Mouse (Mus musculus) cerebellum, adult 8-10 months (tissue): Measurements from ENCODE around the gene Rasa4.
A peak's percentile ranks its signal among the peaks of the same experiment; 100 is the strongest.
"Not testable (repeated sequence)": the region's sequence is repeated elsewhere in the genome, so short reads cannot be mapped to it uniquely, and the experiment has no call there.

Experiments
- DNase-seq: peaks from one replicate; pipeline ENCODE4 v3.0.0; 2022

Gene Rasa4

DNA sequence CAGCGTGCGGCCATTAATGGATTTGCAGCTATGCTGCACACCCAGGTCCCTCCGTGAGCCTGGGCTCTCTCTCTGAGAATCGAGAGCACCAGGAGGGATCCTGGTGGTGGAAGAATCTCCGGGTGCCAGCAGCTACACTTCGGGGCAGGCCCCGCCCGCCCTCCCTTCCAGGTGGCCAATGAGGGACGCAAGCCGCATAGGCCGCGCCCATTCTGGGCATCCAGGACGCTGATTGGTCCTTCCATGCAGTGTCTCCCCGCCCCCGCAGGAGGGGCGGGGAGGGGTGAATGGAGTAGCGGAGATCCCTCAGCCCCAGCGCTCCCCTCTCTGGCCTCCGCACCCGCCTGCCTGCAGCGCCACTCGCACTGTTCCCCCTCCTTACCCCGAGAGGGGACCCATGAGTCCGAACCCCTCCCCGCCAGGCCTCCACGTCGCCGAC lies at the start of gene Rasa4:
Gene Rasa4, plus strand, starts transcription at position 248 of the 439 bp plus-strand sequence.
- DNase-seq: peak; percentile 92

DNA sequence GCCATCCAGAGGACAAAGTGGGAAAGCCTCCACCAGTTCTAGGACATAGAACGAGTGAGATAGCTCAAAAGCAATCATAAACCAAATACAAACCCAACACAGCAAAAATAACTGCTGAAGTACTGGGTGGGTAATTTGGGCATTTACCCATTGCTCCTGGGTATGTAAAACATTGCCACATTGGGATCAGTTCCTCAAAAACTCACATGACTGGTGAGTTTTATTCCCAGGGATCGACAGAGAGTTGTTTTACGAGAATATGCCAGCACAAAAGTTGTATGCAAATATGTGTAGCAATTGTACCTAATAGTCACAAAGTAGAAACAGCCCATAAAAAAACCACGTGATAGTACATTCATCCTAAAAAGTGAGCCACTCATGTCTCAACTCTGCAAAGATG lies 48.8 kb upstream of the Rasa4 start:
- no peak for DNase-seq

DNA sequence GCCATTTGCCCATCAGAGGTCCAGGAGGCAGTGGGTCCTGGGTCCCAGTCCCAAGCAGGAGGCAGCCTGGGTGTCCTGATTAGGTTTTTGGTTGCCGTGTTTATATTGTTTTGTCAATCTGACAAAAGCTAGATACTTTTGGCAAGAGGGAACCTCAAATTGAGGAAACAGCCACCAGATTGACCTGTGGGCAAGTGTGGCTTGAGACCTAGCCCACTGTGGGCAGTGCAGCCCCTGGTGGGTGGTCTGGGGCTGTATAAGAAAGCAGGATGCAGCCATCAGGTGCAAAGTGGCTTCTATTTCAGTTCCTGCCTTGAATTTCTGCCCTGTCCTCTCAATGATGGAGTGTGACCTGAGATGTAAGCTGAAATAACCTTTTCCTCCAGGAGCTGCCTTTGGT lies 48.4 kb upstream of the Rasa4 start:
- no peak for DNase-seq

DNA sequence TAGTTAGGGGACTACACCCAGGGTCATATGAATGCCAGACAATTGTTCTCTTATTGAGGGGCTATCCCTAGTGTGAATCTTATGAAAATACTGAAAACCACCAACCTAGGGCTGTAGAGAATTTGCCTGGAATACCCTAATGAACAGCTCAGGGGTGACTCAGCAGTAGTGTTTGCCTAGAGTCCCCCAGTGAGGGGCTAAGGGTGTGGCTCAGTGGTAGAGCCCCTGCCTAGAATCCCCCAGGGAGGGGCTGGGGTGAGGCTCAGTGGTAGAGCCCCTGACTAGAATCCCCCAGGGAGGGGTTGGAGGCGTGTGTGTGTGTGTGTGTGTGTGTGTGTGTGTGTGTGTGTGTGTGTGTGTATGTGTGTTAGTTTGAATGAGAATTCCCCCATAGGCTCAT lies 47.0 kb upstream of the Rasa4 start:
- DNase-seq: no peak

DNA sequence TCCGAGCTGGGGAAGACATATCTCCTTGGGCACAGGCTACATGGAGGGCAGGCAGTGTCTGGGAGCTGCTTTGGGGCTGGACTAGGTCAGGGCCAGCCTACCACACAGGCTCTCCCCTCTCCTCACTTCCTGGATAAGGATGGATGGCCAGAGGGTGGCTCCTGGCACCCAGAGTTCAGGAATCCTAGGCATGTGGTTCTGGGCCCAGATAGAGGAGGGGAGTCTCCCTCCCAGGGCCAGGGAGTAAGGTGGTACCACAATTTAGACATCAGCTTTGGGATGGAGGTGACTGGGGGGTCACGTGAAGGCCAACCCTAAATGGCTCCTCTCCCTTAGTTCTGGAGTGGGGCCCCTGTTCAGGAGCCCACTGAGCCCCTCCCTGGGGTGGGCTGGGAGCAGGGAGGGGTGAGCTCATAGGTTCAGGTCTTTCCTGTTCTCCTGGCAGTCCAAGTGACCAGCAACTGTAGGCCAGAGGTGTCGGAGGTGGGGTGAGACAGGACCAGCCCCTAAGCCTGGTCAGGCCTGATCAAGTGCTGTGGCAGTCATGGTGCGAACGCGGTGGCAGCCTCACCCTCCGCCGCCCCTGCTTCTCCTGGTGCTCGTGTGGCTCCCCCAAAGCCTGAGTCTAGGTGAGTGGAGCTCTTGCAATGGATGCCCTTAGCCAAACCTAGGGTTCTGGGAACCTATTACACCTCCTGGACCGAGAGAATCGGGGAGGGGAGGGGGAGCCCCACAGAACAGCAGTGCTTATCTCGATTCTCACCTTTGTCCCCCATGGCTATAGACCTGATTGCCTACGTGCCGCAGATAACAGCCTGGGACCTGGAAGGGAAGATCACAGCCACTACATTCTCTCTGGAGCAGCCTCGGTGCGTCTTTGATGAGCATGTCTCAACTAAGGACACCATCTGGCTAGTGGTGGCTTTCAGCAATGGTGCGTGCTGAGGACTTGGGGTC lies 45.2 kb upstream of the Rasa4 start, which contains the start of gene Upk3b:
Gene Upk3b, plus strand, starts transcription at position 239 of the 957 bp plus-strand sequence.
- DNase-seq: no peak

DNA sequence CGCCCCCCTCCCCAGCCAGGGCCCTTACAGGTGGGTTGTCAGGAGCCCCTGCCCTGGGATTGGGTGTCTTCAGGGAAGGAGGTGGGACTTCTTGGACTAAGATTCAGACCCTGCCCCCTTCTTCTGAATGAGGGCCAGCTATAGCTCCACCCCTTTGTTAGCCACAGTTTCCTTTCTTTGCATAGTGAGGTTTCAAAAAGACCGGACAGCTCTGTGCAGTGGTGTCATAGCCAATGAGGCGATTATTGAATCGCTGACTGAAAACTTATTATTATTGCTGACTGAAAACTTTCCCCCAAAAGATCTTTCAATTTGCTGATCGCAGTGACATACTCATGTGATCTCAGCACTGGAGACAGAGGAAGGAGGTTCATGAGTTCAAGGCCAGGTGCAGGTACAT lies 43.5 kb upstream of the Rasa4 start:
- no peak for DNase-seq

DNA sequence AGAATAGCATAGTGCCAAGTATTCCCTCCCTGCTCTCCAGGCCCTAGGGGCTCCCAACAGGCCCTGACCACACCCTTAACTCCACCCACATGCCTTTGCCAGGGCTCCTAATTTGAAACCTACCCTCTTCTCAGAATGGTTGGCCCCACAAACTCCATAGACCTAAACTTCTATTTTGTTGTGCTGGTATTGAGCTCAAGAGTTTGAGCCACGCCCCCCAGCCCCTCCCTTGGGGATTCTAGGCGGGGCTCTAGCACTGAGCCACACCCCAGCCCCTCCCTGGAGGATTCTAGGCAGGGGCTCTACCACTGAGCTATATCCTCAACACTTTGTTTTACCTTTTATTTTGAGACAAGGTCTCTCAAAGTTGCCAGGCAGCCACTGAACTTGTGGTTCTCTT lies 42.5 kb upstream of the Rasa4 start:
- no peak for DNase-seq

DNA sequence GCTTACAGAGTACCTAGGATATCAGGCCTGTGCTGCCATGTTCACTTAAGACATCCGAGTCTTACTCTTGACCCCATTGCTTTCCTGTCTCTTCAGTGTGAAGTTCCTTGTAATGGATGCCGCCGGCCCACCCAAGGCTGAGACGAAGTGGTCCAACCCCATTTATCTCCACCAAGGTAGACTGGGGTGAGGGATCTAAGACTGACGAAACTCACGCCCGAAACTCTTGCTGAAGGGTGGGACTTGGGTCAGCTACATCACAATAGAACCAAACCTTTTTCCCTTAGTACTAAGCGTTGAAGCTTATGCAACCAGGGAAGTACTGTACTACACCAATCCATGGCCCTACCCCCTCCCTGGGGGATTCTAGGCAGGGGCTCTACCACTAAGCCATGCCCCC lies 42.0 kb upstream of the Rasa4 start:
- DNase-seq: no peak

DNA sequence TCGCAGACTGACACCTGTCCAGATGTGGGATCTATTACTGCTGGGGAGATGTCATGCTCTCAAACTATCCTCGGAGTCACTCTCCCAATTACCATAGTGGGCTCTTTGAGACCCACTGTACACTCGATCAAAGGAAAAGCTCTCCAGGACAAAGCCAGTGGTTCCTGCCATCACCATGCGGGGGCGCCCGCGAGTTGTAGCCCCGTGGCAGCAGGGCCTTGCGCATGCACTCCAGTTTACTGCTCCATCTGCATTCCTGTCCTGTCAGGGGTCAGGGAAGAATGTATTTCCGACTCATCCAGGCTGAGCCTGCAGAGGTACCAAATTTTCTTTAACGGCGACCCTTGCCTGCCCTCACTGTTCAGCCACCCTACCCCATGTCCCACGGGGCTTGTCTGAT lies 38.9 kb upstream of the Rasa4 start:
- DNase-seq: no peak

DNA sequence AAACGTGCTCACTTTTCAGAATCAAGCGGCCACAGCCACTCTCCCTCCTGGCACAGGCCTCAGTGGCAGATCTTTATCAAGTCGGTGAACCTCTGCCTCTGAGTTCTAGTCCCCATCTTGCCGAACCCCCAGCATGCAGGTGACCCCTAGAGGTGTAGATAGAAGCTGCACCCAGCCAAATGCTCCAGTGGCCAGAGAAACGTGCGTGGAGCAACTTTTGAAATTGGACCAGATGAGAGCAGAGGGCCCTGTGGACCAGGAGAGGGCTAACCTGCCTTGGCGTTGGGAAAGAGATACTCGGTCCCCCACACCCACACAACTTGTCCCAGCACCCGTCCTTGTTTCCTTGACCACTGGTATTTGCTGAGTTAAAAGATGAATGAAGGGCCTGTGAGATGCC lies 38.3 kb upstream of the Rasa4 start:
- no peak for DNase-seq

DNA sequence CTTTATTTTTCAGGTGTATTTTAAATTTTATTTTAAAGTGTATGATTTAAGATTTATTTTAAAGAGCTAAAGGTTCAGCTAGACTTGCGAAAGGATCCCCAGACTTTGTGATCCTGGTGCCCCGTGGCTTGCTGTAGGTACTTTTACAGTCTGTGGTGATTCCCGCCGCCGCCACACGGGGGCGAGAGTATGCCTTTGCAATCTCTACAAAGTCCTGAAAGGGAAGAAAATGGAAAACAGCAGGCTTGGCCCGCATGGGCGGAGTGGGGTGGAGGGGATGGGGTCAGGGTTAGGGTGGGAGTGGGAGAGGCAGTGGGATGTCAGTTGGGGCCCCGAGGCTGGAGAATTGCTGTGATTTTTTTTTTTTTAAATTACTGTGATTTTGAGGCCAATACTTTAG lies 37.7 kb upstream of the Rasa4 start:
- DNase-seq: peak; percentile 80

DNA sequence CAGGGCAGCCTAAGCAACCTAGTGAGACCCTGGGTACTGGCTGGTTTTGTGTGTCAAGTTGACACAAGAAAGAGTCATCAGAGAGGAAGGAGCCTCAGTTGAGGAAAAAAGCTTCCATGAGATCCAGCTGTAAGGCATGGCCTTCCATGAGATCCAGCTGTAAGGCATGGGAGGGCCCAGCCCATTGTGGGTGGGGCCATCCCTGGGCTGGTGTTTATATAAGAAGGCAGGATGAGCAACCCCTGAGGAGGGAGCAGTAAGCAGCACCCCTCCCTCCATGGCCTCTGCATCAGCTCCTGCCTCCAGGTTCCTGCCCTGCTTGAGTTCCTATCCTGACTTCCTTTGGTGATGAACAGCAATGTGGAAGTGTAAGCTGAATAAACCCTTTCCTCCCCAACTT lies 35.2 kb upstream of the Rasa4 start:
- DNase-seq: not testable (repeated sequence)

DNA sequence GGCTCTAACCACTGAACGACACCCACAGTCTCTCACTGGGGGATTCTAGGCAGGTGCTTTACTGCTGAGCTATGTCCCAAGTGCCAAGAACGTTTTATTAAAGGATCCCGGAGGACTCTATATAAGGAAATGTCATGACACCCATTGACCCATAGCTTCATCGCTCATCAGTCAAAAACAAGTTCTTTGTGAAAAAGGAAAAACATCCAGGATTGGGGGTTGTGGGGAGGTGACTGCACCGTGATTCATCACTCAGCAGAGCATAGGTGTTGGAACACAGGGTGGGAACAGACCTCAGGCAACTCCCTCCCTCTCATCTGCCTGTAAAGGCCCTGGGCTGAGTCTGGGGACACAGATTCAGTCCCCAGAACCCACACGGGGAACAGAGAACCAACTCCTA lies 33.8 kb upstream of the Rasa4 start:
- no peak for DNase-seq

DNA sequence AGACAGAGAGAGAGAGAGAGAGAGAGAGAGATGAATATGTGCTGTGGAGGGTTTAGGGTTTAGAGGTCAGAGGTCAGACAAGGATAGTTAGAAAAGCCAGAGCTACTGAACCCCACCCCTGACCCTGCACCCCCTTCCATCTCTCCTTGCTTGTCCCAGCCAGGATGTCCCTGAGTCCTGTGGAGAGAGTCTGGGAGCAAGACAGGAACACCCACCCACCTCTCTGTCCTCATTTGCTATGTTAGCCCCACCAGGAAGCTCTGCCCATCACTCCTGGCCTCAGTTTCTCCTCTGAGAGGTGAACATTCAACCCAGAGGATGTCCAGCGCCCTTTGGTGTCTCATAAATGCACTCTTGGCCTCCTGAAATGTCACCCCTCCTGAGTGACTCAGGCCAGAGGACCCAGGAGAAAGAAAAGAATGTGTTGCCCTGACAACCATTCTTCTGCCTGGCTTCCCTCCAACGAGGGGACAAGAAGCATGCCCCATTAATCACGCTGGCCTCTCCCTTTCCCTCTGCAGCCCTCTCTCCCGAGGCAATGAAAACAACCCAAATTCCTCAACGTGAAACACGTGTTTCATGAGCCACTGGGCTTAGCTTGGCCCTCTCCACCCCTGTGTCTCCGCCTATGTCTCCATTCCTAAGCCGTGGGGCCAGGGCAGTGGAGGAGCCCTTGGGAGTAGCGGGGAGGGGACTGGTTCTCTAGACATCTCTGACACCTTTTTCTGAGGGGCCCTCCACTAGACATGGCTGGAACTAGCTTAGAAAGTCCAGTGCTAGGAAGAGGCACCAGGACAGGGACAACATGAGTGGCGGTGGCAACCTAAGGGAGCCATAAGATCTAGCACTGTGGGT lies 32.3 kb upstream of the Rasa4 start:
- no peak for DNase-seq

DNA sequence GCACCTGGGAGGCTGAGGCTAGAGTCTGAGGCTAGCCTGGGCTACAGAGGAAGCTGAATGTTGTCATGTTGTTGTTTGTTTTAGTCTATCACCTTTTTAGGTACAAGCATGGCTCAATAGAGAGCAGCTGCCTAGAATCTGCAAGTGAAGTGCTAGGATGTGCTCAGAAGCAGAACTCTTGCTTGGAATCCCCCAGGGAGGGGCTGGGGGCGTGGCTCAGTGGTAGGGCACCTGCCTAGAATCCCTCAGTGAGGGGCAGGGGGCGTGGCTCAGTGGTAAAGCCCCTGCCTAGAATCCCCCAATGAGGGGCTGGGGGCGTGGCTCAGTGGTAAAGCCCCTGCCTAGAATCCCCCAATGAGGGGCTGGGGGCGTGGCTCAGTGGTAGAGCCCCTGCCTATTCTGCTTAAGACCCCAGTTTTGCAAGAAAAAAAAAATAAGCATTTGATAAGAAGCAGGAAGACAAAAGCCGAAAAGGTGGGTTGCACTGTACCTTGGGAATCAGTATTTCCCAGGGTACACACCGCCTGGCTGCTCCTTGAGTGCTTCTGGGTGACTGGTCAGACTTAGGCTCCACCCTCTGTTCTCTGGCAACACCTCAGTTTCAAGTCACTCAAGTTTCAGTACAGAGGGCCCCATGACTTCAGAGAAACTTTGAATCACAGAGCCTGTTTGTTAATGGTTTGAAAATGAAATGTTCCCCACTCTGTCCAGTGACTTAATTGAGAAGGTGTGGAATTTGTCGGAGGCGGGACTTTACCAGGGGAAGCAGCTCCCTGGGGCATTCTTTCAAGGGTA lies 30.7 kb upstream of the Rasa4 start:
- no peak for DNase-seq

DNA sequence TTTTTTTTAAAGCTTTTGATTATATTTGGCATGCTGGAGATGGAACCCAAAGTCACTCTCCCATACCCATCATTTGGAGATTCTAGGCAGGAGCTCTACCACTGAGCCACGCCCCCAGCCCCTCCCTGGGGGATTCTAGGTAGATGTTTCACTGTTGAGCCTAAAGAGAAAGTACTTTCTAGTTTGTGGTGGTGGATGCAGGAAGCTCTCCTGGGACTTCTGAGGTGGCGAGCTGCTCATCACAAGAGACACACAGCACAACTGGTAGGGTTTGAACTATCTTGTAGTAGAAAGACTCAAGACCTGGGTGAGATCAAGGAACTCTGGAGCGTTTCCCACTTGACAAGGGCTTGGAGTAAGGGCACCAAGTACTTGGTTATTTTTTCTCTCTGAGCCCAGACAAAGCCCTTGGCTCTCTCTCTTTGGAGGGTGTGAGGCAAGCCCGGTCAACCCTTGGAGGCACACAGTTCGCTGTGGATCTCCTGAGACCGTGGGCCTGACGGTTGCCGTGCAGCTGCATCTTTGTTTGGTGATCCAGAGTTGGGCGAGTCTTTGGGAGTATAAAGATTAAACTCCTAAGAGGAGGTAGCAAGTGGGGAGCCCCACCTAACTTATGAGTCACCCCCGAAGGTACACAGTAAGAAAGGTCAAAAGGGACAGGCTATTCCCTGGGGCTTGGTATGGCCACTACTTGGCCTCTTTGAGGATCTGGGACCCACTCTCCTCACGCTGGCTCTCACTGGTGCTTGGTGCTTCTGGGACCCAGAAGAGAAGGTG lies 29.2 kb upstream of the Rasa4 start, which contains the start of gene Upk3bl:
Gene Upk3bl, plus strand, starts transcription at position 192 of the 777 bp plus-strand sequence.
- no peak for DNase-seq

DNA sequence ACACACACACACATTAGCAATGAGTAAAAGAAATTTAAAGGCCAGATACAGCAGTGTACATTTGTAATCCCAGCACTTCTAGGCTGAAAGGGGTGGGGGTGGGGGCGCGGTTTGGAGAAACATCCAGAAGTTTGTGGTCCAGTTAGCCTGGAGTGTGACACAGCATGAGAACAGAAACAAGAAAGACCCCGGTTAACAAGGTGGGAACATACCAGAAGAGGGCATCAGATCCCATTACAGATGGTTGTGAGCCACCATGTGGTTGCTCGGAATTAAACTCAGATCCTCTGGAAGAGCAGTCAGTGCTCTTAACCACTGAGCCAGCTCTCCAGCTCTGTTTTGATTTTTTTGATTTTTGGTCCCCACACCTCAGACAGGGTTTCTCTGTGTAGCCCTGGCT lies 27.7 kb upstream of the Rasa4 start:
- no peak for DNase-seq

DNA sequence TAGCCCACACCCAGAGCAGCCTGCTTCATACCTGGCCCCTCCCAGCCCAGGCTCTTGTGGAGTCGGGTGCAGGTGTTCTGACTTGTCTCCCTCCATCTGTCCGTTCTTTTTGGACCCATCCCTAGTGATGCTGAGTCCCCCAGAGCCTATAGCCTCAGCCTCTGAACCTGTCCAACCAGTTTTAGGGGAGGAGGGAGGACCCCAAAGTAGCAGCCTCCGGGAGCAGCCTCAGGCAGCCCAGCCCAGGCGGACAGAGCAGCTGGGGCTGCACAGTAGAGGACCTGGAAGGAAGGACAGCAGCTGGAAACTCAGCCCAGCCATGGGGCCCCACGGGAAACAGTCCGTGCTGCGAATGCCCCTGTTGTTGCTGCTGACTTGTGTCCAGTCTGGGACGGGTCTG lies 26.6 kb upstream of the Rasa4 start:
- DNase-seq: no peak

DNA sequence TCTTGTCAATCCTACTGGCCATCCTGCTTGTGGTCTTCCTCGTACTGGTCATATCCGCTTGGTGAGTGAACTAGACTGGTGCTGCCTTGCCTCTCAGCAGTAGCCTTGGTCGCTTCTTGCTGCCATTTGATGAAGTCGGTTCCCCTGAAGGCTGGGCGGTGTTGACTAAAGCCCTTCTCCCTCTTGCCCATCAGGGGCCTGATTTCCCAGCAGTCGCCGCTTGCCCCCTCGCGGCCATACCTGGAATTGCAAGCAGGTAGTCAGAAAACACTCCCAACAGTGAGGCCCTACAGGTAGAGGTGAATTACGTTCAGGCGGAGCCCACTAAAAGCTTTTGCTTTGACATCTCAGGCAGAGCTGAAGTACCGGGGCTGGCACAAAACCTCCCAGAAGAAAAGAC lies 22.1 kb upstream of the Rasa4 start:
- peak; percentile 57 for DNase-seq

DNA sequence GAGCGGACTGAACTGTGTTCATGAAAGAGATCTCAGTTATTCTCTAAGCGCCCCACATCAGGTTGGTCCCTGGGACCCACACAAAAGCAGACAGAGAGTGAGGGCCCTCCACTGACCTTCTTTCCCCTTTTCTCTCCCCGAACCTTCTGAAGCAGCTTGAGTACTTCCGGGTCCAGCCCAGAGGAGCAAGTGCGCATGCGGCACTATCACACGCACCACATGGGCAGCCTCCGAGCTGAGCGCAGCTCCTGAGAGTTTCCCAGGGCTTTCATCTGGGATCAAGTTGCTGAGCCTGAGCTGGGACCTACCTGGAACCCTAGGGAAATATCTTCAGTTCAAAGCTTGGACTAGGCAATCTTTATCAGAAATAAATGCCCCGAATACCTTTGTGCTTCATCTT lies 19.8 kb upstream of the Rasa4 start:
- DNase-seq: no peak

DNA sequence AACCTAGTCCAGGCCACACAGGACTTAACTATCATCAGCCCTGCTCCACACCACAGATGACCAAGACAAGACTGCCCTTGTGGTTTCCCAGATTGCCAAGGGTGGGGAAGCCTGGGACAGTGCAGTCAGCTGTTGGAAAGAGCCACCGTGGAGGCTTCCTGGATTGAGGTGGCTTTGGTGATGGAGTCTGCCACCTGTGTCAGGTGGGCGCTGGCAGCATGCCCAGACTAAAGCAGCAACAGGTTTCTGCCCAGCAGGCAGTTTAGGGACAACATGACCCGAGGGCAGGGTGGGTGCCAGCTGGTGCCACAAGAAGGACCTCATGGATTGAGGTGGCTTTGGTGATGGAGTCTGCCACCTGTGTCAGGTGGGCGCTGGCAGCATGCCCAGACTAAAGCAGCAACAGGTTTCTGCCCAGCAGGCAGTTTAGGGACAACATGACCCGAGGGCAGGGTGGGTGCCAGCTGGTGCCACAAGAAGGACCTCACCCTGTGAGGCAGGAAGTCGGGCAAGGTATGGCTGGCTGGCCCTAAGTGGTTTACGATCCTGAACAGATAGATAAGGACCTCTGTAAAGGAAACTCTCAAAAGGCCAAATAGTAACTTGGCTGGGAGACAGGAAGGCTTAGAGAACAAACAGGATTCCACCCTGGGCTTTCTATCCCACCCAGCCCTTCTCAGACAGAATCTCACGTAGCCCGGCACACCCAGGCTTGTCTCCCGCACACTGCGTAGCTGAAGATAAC lies 17.1 kb upstream of the Rasa4 start:
- DNase-seq: not testable (repeated sequence)
